Mouse (Mus musculus): ENCODE data around the gene Kif16b. TPM values are rescaled to one million over a fixed set of nuclear protein-coding genes. Genes with fewer than 3 reads are reported as not detected.

Kif16b gene
- 3.5 and 3.7 TPM in 2 replicates for polyA plus RNA-seq (2015; fragmentation: Nextera tagmentation; extraction: Ambion mirVana)

GRCm38 (mm10) chr2:142900862-142901805 is at the start of gene Kif16b:
Gene Kif16b, minus strand, starts transcription at chr2:142901531.
- WGBS: 1% methylated on average over 58 of the region's 64 CpGs
- Histone ChIP-seq H3K9ac (peak within 1 kb of the TSS; percentile 84), H3K27me3 (no peaks in the 10 kb centered on the region), H3K4me1 (replicated peaks) (peaks cover 22% of the 10 kb centered on the region), H3K36me3 (no peaks in the 10 kb centered on the region), H3K4me2 (peak within 1 kb of the TSS; percentile 86), H3K9me3 (no peaks in the 10 kb centered on the region), H3K4me3 (peak within 1 kb of the TSS; percentile 77), H3K27ac (replicated peaks) (peak within 1 kb of the TSS; percentile 73)
- peak; percentile 95 for ATAC-seq (ENCODE audit: low FRiP score, low read depth)

GRCm38 (mm10) chr2:142940899-142941642 is 39.7 kb upstream of the Kif16b start:
- H3K36me3 ChIP-seq: no peaks in the 10 kb centered on the region
- H3K4me3 ChIP-seq: no peak overlapping the region
- H3K9me3 ChIP-seq: no peaks in the 10 kb centered on the region
- peak; percentile 66; the same call in 1 of the 2 replicates for ATAC-seq (ENCODE audit: low FRiP score, low read depth)
- H3K9ac ChIP-seq: no peak overlapping the region
- no peak overlapping the region for H3K4me2 ChIP-seq
- H3K27me3 ChIP-seq: no peaks in the 10 kb centered on the region
- H3K4me1 ChIP-seq (replicated peaks): 0 out of 2 replicates have a peak, but pooled peaks cover 6% of the 10 kb centered on the region
- H3K27ac ChIP-seq (replicated peaks): no peak overlapping the region
- 42% methylated on average over 6 of the region's 6 CpGs for WGBS

- H3K4me2 ChIP-seq: no peak overlapping the region
- H3K36me3 ChIP-seq: no peaks in the 10 kb centered on the region
- H3K9ac ChIP-seq: no peak overlapping the region
- no peak for ATAC-seq (ENCODE audit: low FRiP score, low read depth)
- 75% methylated on average over 4 of the region's 4 CpGs for WGBS
- no peaks in the 10 kb centered on the region; the same call in 1 of the 2 replicates for H3K4me1 ChIP-seq (replicated peaks)
- no peaks in the 10 kb centered on the region for H3K27me3 ChIP-seq
- no peak overlapping the region for H3K27ac ChIP-seq (replicated peaks)
- H3K4me3 ChIP-seq: no peak overlapping the region
- H3K9me3 ChIP-seq: no peaks in the 10 kb centered on the region
These were observed 29.1 kb upstream of the Kif16b start for GRCm38 (mm10) chr2:142930445-142930844.

- 68% methylated on average over 10 of the region's 10 CpGs for WGBS
- ATAC-seq (ENCODE audit: low FRiP score, low read depth): no peak
These were observed 28.1 kb upstream of the Kif16b start for GRCm38 (mm10) chr2:142929226-142930112.

GRCm38 (mm10) chr2:142910808-142911388 is 9.6 kb upstream of the Kif16b start:
- WGBS: 72% methylated on average over 3 of the region's 3 CpGs
- Histone ChIP-seq H3K9ac (no peak overlapping the region), H3K4me2 (no peak overlapping the region), H3K4me3 (no peak overlapping the region), H3K36me3 (no peaks in the 10 kb centered on the region), H3K27ac (replicated peaks) (no peak overlapping the region), H3K27me3 (no peaks in the 10 kb centered on the region), H3K4me1 (replicated peaks) (no peaks in the 10 kb centered on the region), H3K9me3 (no peaks in the 10 kb centered on the region)
- ATAC-seq (ENCODE audit: low FRiP score, low read depth): no peak

More at GRCm38 (mm10) chr2:142929226-142930112, 28.1 kb upstream of the Kif16b start:
- Histone ChIP-seq H3K9me3 (no peaks in the 10 kb centered on the region), H3K9ac (no peak overlapping the region), H3K4me3 (no peak overlapping the region), H3K4me1 (replicated peaks) (no peaks in the 10 kb centered on the region; the same call in 1 of the 2 replicates), H3K36me3 (no peaks in the 10 kb centered on the region), H3K27ac (replicated peaks) (no peak overlapping the region), H3K27me3 (no peaks in the 10 kb centered on the region), H3K4me2 (no peak overlapping the region)

GRCm38 (mm10) chr2:142909213-142909612 is 7.9 kb upstream of the Kif16b start:
- Histone ChIP-seq H3K4me1 (replicated peaks) (no peaks in the 10 kb centered on the region), H3K27me3 (no peaks in the 10 kb centered on the region), H3K9ac (no peak overlapping the region), H3K36me3 (no peaks in the 10 kb centered on the region), H3K4me3 (no peak overlapping the region), H3K9me3 (no peaks in the 10 kb centered on the region), H3K27ac (replicated peaks) (no peak overlapping the region), H3K4me2 (no peak overlapping the region)
- WGBS: 79% methylated on average over 3 of the region's 3 CpGs
- ATAC-seq (ENCODE audit: low FRiP score, low read depth): no peak

GRCm38 (mm10) chr2:142907056-142907455 is 5.7 kb upstream of the Kif16b start:
- Histone ChIP-seq H3K4me3 (no peak overlapping the region), H3K9me3 (no peaks in the 10 kb centered on the region), H3K27ac (replicated peaks) (no peak overlapping the region), H3K4me2 (no peak overlapping the region), H3K4me1 (replicated peaks) (peaks cover 14% of the 10 kb centered on the region), H3K9ac (no peak overlapping the region), H3K27me3 (no peaks in the 10 kb centered on the region), H3K36me3 (no peaks in the 10 kb centered on the region)
- WGBS: 85% methylated on average over 4 of the region's 4 CpGs
- no peak for ATAC-seq (ENCODE audit: low FRiP score, low read depth)

GRCm38 (mm10) chr2:142902905-142903895 is 1.9 kb upstream of the Kif16b start:
- Histone ChIP-seq H3K27me3 (no peaks in the 10 kb centered on the region), H3K4me2 (peak overlapping the region; percentile 82), H3K4me3 (peak overlapping the region; percentile 55), H3K27ac (replicated peaks) (peak overlapping the region; percentile 71), H3K4me1 (replicated peaks) (peaks cover 22% of the 10 kb centered on the region), H3K9me3 (no peaks in the 10 kb centered on the region), H3K9ac (peak overlapping the region; percentile 50), H3K36me3 (no peaks in the 10 kb centered on the region)
- WGBS: 6% methylated on average over 34 of the region's 34 CpGs
- ATAC-seq (ENCODE audit: low FRiP score, low read depth): peak; percentile 95

- peak overlapping the region; percentile 84; the same call in 1 of the 2 replicates for H3K9ac ChIP-seq
- peak overlapping the region; percentile 86 for H3K4me2 ChIP-seq
- ATAC-seq (ENCODE audit: low FRiP score, low read depth): no peak
- H3K27ac ChIP-seq (replicated peaks): no peak overlapping the region
- H3K4me3 ChIP-seq: peak overlapping the region; percentile 77
- H3K27me3 ChIP-seq: no peaks in the 10 kb centered on the region
- H3K36me3 ChIP-seq: no peaks in the 10 kb centered on the region
- H3K9me3 ChIP-seq: no peaks in the 10 kb centered on the region
- peaks cover 22% of the 10 kb centered on the region for H3K4me1 ChIP-seq (replicated peaks)
- WGBS: 58% methylated on average over 10 of the region's 10 CpGs
These were observed 1.0 kb downstream of the Kif16b start for GRCm38 (mm10) chr2:142900120-142900861.

GRCm38 (mm10) chr2:142893780-142894179 is 7.6 kb downstream of the Kif16b start:
- ATAC-seq (ENCODE audit: low FRiP score, low read depth): no peak
- WGBS: 78% methylated on average over 1 of the region's 1 CpGs
- H3K27me3 ChIP-seq: no peaks in the 10 kb centered on the region
- H3K27ac ChIP-seq (replicated peaks): no peak overlapping the region
- no peak overlapping the region for H3K9ac ChIP-seq
- H3K36me3 ChIP-seq: no peaks in the 10 kb centered on the region
- no peaks in the 10 kb centered on the region for H3K4me1 ChIP-seq (replicated peaks)
- H3K9me3 ChIP-seq: no peaks in the 10 kb centered on the region
- H3K4me3 ChIP-seq: no peak overlapping the region
- no peak overlapping the region for H3K4me2 ChIP-seq

Data from hindbrain, embryonic 15.5 days (tissue).